Mouse (Mus musculus): ENCODE data around the gene Gstk1.

Gstk1 gene

DNA sequence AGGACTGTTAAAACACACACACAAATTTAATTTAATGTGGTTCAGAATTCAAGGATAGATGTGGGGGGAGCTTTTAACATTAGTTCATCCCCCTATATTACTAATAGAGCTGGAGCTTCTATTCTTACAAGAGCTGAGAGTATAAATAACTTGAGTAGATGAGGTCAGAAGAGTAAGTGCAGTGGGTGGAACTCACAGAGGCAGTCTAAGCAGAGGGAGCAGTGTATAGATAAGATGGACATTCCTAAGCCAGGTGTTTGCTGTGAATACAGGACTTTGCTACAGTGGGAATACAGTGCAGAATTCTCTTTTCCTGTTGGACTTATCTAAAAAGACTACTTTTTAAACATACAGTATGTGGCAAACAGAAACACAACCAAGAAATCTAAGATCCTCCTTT is 25.1 kb downstream of the Gstk1 start:
- no peak for DNase-seq

DNA sequence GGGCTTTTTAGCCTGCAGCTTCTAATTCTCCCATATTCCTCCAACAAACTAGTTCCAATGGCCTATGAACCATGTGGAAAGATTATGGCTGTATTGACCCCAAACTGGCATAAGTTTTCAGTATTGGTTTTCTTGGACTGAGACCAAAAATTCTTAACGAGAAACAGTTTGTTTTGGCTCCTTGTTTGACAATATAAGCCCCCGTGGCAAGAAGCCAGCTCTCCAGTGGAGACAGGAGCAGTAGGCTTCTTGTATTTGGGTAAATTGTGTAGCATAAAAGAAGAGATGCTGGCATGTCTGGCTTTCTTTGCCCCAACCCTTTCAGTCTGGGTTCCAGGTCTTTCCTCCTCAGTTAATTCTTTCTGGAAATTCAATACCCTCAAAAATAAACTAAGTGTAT is 30.4 kb downstream of the Gstk1 start:
- DNase-seq, result peak in 1 of 2 experiments; percentile 19

DNA sequence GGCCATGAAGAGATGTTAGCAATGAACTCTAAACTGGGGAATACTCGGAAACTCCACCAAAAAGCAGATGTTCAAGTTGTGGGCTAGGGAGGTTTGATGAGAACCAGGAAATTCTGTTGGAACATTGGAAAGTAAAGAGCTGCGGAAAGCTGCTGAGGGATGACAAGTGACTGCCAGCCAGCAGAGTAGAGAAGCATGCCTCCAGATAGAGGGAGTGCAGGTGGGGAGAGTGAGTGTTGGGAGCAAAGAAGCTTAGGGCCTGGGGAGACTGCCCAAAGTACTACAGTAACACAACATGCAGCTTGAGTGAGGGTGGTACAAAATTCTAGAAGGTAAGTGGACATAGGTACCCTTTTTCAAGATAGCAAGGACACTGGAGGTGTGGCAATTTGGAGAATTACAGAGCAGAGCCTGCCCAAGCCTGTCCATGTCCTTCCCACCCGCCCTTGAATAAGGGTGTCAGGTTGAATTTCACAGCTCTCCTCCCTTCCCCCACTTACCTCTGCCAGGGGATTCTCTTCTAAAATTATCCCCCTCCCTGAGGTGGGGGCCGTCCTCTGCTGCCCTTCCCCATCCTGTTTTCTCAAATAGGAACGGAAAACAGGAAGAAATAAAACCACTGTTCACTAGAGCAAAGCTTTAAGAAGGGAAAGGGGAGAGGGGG is 37.3 kb downstream of the Gstk1 start:
- DNase-seq, result no peak

- DNase-seq, result no peak
Observed at GRCm38 (mm10) chr6:42286448-42286847, 40.7 kb downstream of the Gstk1 start, which contains the start of gene Clcn1. Gene Clcn1, plus strand, starts transcription at chr6:42286685.

DNA sequence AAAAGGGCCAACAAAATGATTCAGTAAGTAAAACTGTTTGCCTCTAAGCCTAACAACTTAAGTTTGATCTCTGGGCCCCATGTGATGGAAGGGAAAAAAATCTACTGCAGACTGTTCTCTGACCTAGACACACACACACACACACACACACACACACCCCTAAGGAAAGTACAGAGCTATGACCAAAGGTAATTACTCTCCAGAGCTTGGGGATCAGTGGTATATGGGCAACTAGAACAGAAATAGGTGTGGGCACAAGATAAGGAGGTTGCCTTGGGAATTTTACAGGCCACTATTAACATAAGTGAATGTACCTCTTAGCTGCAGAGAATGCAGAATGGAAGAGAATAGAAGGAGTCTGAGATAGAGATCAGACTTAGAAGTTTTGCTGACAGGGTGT is 41.8 kb downstream of the Gstk1 start:
- DNase-seq, result no peak

- DNase-seq, result no peak
Observed at GRCm38 (mm10) chr6:42293327-42293726, 47.6 kb downstream of the Gstk1 start.

DNA sequence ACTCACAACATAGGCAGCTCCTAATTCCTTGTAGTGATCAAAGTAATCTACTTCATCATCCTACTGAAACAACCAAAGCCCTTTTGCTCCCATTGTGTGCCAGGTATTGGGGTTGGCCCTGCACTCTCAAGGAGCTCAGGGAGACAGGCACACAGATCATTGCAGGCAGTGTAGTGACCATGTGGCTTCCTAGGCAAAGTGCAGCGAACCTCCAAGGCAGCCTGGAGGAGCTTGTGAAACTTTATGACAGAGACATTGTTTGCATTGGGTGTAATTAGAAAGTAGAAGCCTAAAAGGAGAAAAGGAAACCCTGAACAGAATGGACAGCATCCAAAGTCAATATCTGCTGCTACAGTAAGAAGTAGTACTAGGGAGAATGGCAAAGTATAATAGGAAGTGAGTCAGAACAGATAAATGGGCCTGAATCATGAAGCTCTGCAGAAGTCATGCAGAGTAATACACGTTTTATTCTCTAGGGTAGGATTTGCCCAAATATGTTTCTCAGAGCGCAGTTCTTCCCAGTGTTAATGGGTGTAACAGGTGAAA is 49.9 kb downstream of the Gstk1 start:
- DNase-seq, result no peak

DNA sequence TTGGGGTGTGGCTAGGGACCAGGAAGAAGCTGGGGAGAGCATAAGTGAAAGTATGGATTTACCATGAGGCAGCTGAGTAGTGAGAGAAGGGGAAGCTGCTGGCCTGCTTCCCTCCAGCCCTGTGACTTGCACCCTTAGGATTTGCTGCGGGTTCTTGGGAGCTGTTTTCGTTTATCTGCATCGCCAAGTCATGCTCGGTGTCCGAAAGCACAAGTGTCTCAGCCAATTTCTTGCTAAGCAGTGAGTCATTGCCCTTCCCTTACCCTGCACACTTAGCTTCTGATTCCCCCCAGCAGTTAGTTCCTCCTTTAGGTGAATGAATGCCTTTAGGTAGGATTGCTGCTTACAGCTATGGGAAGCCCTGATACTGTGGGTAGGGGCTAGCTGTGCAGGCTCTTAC is 53.6 kb downstream of the Gstk1 start:
- DNase-seq, result no peak
